Mouse (Mus musculus) neural tube, embryonic 12.5 days (tissue): ENCODE measurements around the gene 1190005I06Rik. TPM values are rescaled to one million over a fixed set of nuclear protein-coding genes. Genes with fewer than 3 reads are reported as not detected.
A peak's percentile ranks its signal among the peaks of the same experiment; 100 is the strongest.

Source experiments
- ATAC-seq: fragments of 200-750 bp; cut with Nextera tagmentation; 2 replicates; pipeline ENCODE4 v1.8.0; 2017; ENCODE audit warnings: low read depth, mild to moderate bottlenecking, moderate TSS enrichment, moderate library complexity; ENCODE audit not compliant: low FRiP score
- H3K27ac ChIP-seq: fragments of 300-500 bp; sonication (generic); 2 replicates; pipeline ENCODE4 v1.5.1; 2016
- H3K27me3 ChIP-seq: fragments of 300-500 bp; sonication (generic); replicated peaks from 2 replicates; pipeline ENCODE4 v1.6.1; 2016; ENCODE audit warnings: mild to moderate bottlenecking
- H3K36me3 ChIP-seq: fragments of 300-500 bp; sonication (generic); 2 replicates; pipeline ENCODE4 v1.6.1; 2016; ENCODE audit warnings: mild to moderate bottlenecking
- H3K4me1 ChIP-seq: fragments of 300-500 bp; sonication (generic); 2 replicates; pipeline ENCODE4 v1.6.1; 2016
- H3K4me2 ChIP-seq: fragments of 300-500 bp; sonication (generic); replicated peaks from 2 replicates; pipeline ENCODE4 v1.6.1; 2016; ENCODE audit warnings: mild to moderate bottlenecking
- H3K4me3 ChIP-seq: fragments of 300-500 bp; sonication (generic); 2 replicates; pipeline ENCODE4 v1.5.1; 2016
- H3K9ac ChIP-seq: fragments of 300-500 bp; sonication (generic); 2 replicates; pipeline ENCODE4 v1.6.1; 2016; ENCODE audit warnings: mild to moderate bottlenecking
- H3K9me3 ChIP-seq: fragments of 300-500 bp; sonication (generic); 2 replicates; pipeline ENCODE4 v1.6.1; 2016; ENCODE audit warnings: mild to moderate bottlenecking
- WGBS: fragments of 180-500 bp; shearing (Covaris S2); methylation state at CpG from one replicate; pipeline ENCODE4 v1.1.7; 2016; 5-methylcytosine and 5-hydroxymethylcytosine counted together
- polyA plus RNA-seq: library from polyadenylated mRNA; unstranded; fragments of >200 nt; fragmentation: Nextera tagmentation; extraction: Ambion mirVana; gene quantifications from 2 replicates; pipeline ENCODE4 v1.2.1, GENCODE M21; 2016

The 1190005I06Rik gene
- polyA plus RNA-seq, 1 experiment from 2014 or later: 6.3 TPM

- H3K9me3 ChIP-seq: no peaks in the 10 kb centered on the region
- no peak for ATAC-seq
- H3K4me1 ChIP-seq: peaks cover 37% of the 10 kb centered on the region
- H3K36me3 ChIP-seq: peaks cover 78% of the 10 kb centered on the region
- H3K27ac ChIP-seq: peak overlapping the region; percentile 20; the same call in 1 of the 2 replicates
- no peak overlapping the region for H3K9ac ChIP-seq
- no peak overlapping the region for H3K4me2 ChIP-seq
- H3K4me3 ChIP-seq: no peak overlapping the region
- 93% methylated on average over 37 of the region's 37 CpGs for WGBS
- H3K27me3 ChIP-seq: no peaks in the 10 kb centered on the region
These were observed 79.2 kb downstream of the 1190005I06Rik start for GRCm38 (mm10) chr8:120568164-120568798.

GRCm38 (mm10) chr8:120567731-120568130 is 79.7 kb downstream of the 1190005I06Rik start:
- Histone ChIP-seq H3K4me1 (peaks cover 42% of the 10 kb centered on the region), H3K4me2 (no peak overlapping the region), H3K4me3 (no peak overlapping the region), H3K36me3 (peaks cover 73% of the 10 kb centered on the region), H3K27me3 (no peaks in the 10 kb centered on the region), H3K9me3 (no peaks in the 10 kb centered on the region), H3K27ac (no peak overlapping the region), H3K9ac (no peak overlapping the region)
- ATAC-seq: no peak
- WGBS: 98% methylated on average over 17 of the region's 17 CpGs

- Histone ChIP-seq H3K27ac (no peak overlapping the region), H3K4me1 (peaks cover 53% of the 10 kb centered on the region)
- ATAC-seq: no peak
These were observed 80.8 kb downstream of the 1190005I06Rik start for GRCm38 (mm10) chr8:120566681-120567080.

GRCm38 (mm10) chr8:120565151-120565711 is 82.2 kb downstream of the 1190005I06Rik start:
- Histone ChIP-seq H3K27ac (peak overlapping the region; percentile 37; the same call in 1 of the 2 replicates), H3K27me3 (no peaks in the 10 kb centered on the region), H3K4me2 (0 out of 2 replicates have a peak overlapping the region, but pooled peaks have one; percentile 10), H3K4me1 (peaks cover 67% of the 10 kb centered on the region), H3K36me3 (peaks cover 49% of the 10 kb centered on the region), H3K9ac (0 out of 2 replicates have a peak overlapping the region, but pooled peaks have one; percentile 9), H3K4me3 (no peak overlapping the region), H3K9me3 (no peaks in the 10 kb centered on the region)
- 19% methylated on average over 7 of the region's 7 CpGs for WGBS
- no peak for ATAC-seq

More at GRCm38 (mm10) chr8:120566681-120567080, 80.8 kb downstream of the 1190005I06Rik start:
- Histone ChIP-seq H3K9ac (no peak overlapping the region), H3K4me3 (no peak overlapping the region), H3K27me3 (no peaks in the 10 kb centered on the region), H3K36me3 (peaks cover 62% of the 10 kb centered on the region), H3K4me2 (no peak overlapping the region), H3K9me3 (no peaks in the 10 kb centered on the region)
- 88% methylated on average over 8 of the region's 8 CpGs for WGBS

GRCm38 (mm10) chr8:120563851-120564837 is 83.3 kb downstream of the 1190005I06Rik start:
- Histone ChIP-seq H3K27ac (peak overlapping the region; percentile 69), H3K4me2 (peak overlapping the region; percentile 34), H3K36me3 (peaks cover 39% of the 10 kb centered on the region), H3K4me3 (no peak overlapping the region), H3K27me3 (no peaks in the 10 kb centered on the region), H3K9ac (0 out of 2 replicates have a peak overlapping the region, but pooled peaks have one; percentile 33), H3K9me3 (no peaks in the 10 kb centered on the region), H3K4me1 (peaks cover 77% of the 10 kb centered on the region)
- peak; percentile 30 for ATAC-seq
- WGBS: 42% methylated on average over 20 of the region's 20 CpGs

- Histone ChIP-seq H3K9ac (peak overlapping the region; percentile 33; the same call in 1 of the 2 replicates), H3K27ac (peak overlapping the region; percentile 69), H3K4me1 (peaks cover 86% of the 10 kb centered on the region), H3K4me2 (peak overlapping the region; percentile 34), H3K9me3 (no peaks in the 10 kb centered on the region), H3K27me3 (no peaks in the 10 kb centered on the region), H3K4me3 (no peak overlapping the region), H3K36me3 (peaks cover 31% of the 10 kb centered on the region)
- peak; percentile 27 for ATAC-seq
- WGBS: 11% methylated on average over 8 of the region's 8 CpGs
These were observed 84.1 kb downstream of the 1190005I06Rik start for GRCm38 (mm10) chr8:120563348-120563724.

GRCm38 (mm10) chr8:120562680-120563347 is 84.6 kb downstream of the 1190005I06Rik start:
- WGBS: 73% methylated on average over 18 of the region's 18 CpGs
- Histone ChIP-seq H3K4me2 (peak overlapping the region; percentile 34), H3K36me3 (peaks cover 27% of the 10 kb centered on the region), H3K27ac (peak overlapping the region; percentile 69), H3K9me3 (no peaks in the 10 kb centered on the region), H3K4me1 (peaks cover 91% of the 10 kb centered on the region), H3K27me3 (no peaks in the 10 kb centered on the region), H3K9ac (peak overlapping the region; percentile 33; the same call in 1 of the 2 replicates), H3K4me3 (no peak overlapping the region)
- ATAC-seq: 0 out of 2 replicates have a peak, but pooled peaks have one; percentile 5

GRCm38 (mm10) chr8:120561539-120562435 is 85.6 kb downstream of the 1190005I06Rik start:
- Histone ChIP-seq H3K27ac (peak overlapping the region; percentile 69; the same call in 1 of the 2 replicates), H3K27me3 (no peaks in the 10 kb centered on the region), H3K4me1 (peaks cover 98% of the 10 kb centered on the region), H3K9me3 (no peaks in the 10 kb centered on the region), H3K36me3 (peaks cover 22% of the 10 kb centered on the region), H3K4me2 (no peak overlapping the region), H3K9ac (no peak overlapping the region), H3K4me3 (no peak overlapping the region)
- 80% methylated on average over 22 of the region's 22 CpGs for WGBS
- no peak for ATAC-seq

GRCm38 (mm10) chr8:120560535-120560934 is 86.9 kb downstream of the 1190005I06Rik start:
- Histone ChIP-seq H3K9ac (no peak overlapping the region), H3K27ac (no peak overlapping the region; the same call in 1 of the 2 replicates), H3K27me3 (no peaks in the 10 kb centered on the region), H3K4me3 (no peak overlapping the region), H3K4me1 (peaks cover 98% of the 10 kb centered on the region), H3K36me3 (peaks cover 10% of the 10 kb centered on the region; the same call in 1 of the 2 replicates), H3K9me3 (no peaks in the 10 kb centered on the region), H3K4me2 (no peak overlapping the region)
- WGBS: 70% methylated on average over 5 of the region's 5 CpGs
- ATAC-seq: no peak

- ATAC-seq: no peak
- peak overlapping the region; percentile 70 for H3K27ac ChIP-seq
- 14% methylated on average over 11 of the region's 11 CpGs for WGBS
- H3K9me3 ChIP-seq: no peaks in the 10 kb centered on the region
- H3K4me2 ChIP-seq: peak overlapping the region; percentile 27
- no peaks in the 10 kb centered on the region for H3K27me3 ChIP-seq
- H3K4me3 ChIP-seq: no peak overlapping the region
- H3K4me1 ChIP-seq: peaks cover 99% of the 10 kb centered on the region
- peak overlapping the region; percentile 29; the same call in 1 of the 2 replicates for H3K9ac ChIP-seq
- peaks cover 16% of the 10 kb centered on the region for H3K36me3 ChIP-seq
These were observed 87.8 kb downstream of the 1190005I06Rik start for GRCm38 (mm10) chr8:120559654-120560053.
